Mouse (Mus musculus): Measurements from ENCODE around the gene Trub2. TPM values are rescaled to one million over a fixed set of nuclear protein-coding genes. Genes with fewer than 3 reads are reported as not detected.

Gene Trub2
- polyA plus RNA-seq, 1 experiment from 2014 or later, result 20.4 TPM

- no peak overlapping the region for H3K27ac ChIP-seq (replicated peaks; ENCODE audit: low read depth, low read length)
- H3K36me3 ChIP-seq (ENCODE audit: control insufficient read depth, insufficient read depth, low read length), result peaks cover 43% of the 10 kb centered on the region
- H3K4me2 ChIP-seq (ENCODE audit: low read depth, low read length), result no peak overlapping the region
- no peaks in the 10 kb centered on the region for H3K4me1 ChIP-seq (ENCODE audit: control insufficient read depth, insufficient read depth, low read length)
- WGBS, result 92% methylated on average over 6 of the region's 6 CpGs
- H3K4me3 ChIP-seq (ENCODE audit: low read depth, low read length), result no peak overlapping the region
- no peak for DNase-seq (ENCODE audit: low spot score)
- H3K27me3 ChIP-seq (replicated peaks; ENCODE audit: control insufficient read depth, insufficient read depth, low read length), result peaks cover 6% of the 10 kb centered on the region
- H3K9ac ChIP-seq (ENCODE audit: low read depth, low read length), result no peak overlapping the region
- no peaks in the 10 kb centered on the region for H3K9me3 ChIP-seq (ENCODE audit: control insufficient read depth, low read length)
- no peak for ATAC-seq (ENCODE audit: low read depth)
Observed at GRCm38 (mm10) chr2:29741207-29741606, 47.1 kb downstream of the Trub2 start.

- Histone ChIP-seq H3K4me3 (ENCODE audit: low read depth, low read length) (no peak overlapping the region), H3K9me3 (ENCODE audit: control insufficient read depth, low read length) (no peaks in the 10 kb centered on the region), H3K9ac (ENCODE audit: low read depth, low read length) (no peak overlapping the region), H3K27ac (replicated peaks; ENCODE audit: low read depth, low read length) (no peak overlapping the region), H3K4me1 (ENCODE audit: control insufficient read depth, insufficient read depth, low read length) (no peaks in the 10 kb centered on the region), H3K27me3 (replicated peaks; ENCODE audit: control insufficient read depth, insufficient read depth, low read length) (no peaks in the 10 kb centered on the region), H3K4me2 (ENCODE audit: low read depth, low read length) (no peak overlapping the region), H3K36me3 (ENCODE audit: control insufficient read depth, insufficient read depth, low read length) (peaks cover 58% of the 10 kb centered on the region)
- 64% methylated on average over 5 of the region's 5 CpGs for WGBS
- ATAC-seq (ENCODE audit: low read depth) (no peak), DNase-seq (ENCODE audit: low spot score) (no peak)
Observed at GRCm38 (mm10) chr2:29739368-29739767, 48.9 kb downstream of the Trub2 start.

- no peak for ATAC-seq (ENCODE audit: low read depth)
- H3K9me3 ChIP-seq (ENCODE audit: control insufficient read depth, low read length), result no peaks in the 10 kb centered on the region
- no peak overlapping the region for H3K4me3 ChIP-seq (ENCODE audit: low read depth, low read length)
- no peak overlapping the region for H3K9ac ChIP-seq (ENCODE audit: low read depth, low read length)
- 53% methylated on average over 4 of the region's 4 CpGs for WGBS
- H3K36me3 ChIP-seq (ENCODE audit: control insufficient read depth, insufficient read depth, low read length), result peaks cover 63% of the 10 kb centered on the region
- no peak overlapping the region for H3K4me2 ChIP-seq (ENCODE audit: low read depth, low read length)
- DNase-seq (ENCODE audit: low spot score), result no peak
- no peak overlapping the region for H3K27ac ChIP-seq (replicated peaks; ENCODE audit: low read depth, low read length)
- no peaks in the 10 kb centered on the region for H3K27me3 ChIP-seq (replicated peaks; ENCODE audit: control insufficient read depth, insufficient read depth, low read length)
- no peaks in the 10 kb centered on the region for H3K4me1 ChIP-seq (ENCODE audit: control insufficient read depth, insufficient read depth, low read length)
Observed at GRCm38 (mm10) chr2:29738799-29739198, 49.5 kb downstream of the Trub2 start.

- no peak for DNase-seq (ENCODE audit: low spot score)
- Histone ChIP-seq H3K36me3 (ENCODE audit: control insufficient read depth, insufficient read depth, low read length) (peaks cover 77% of the 10 kb centered on the region), H3K4me1 (ENCODE audit: control insufficient read depth, insufficient read depth, low read length) (no peaks in the 10 kb centered on the region), H3K9me3 (ENCODE audit: control insufficient read depth, low read length) (no peaks in the 10 kb centered on the region), H3K27me3 (replicated peaks; ENCODE audit: control insufficient read depth, insufficient read depth, low read length) (no peaks in the 10 kb centered on the region), H3K9ac (ENCODE audit: low read depth, low read length) (no peak overlapping the region), H3K4me3 (ENCODE audit: low read depth, low read length) (no peak overlapping the region), H3K27ac (replicated peaks; ENCODE audit: low read depth, low read length) (no peak overlapping the region), H3K4me2 (ENCODE audit: low read depth, low read length) (no peak overlapping the region)
- 89% methylated on average over 12 of the region's 12 CpGs for WGBS
- ATAC-seq (ENCODE audit: low read depth), result no peak
Observed at GRCm38 (mm10) chr2:29737209-29737925, 50.9 kb downstream of the Trub2 start.

- DNase-seq (ENCODE audit: low spot score) (peak; percentile 55), ATAC-seq (ENCODE audit: low read depth) (no peak)
- H3K4me3 ChIP-seq (ENCODE audit: low read depth, low read length), result no peak overlapping the region
- no peak overlapping the region for H3K4me2 ChIP-seq (ENCODE audit: low read depth, low read length)
- H3K9ac ChIP-seq (ENCODE audit: low read depth, low read length), result no peak overlapping the region
- no peak overlapping the region for H3K27ac ChIP-seq (replicated peaks; ENCODE audit: low read depth, low read length)
- 81% methylated on average over 12 of the region's 12 CpGs for WGBS
- H3K36me3 ChIP-seq (ENCODE audit: control insufficient read depth, insufficient read depth, low read length), result peaks cover 84% of the 10 kb centered on the region
- H3K4me1 ChIP-seq (ENCODE audit: control insufficient read depth, insufficient read depth, low read length), result no peaks in the 10 kb centered on the region
- no peaks in the 10 kb centered on the region for H3K9me3 ChIP-seq (ENCODE audit: control insufficient read depth, low read length)
- no peaks in the 10 kb centered on the region for H3K27me3 ChIP-seq (replicated peaks; ENCODE audit: control insufficient read depth, insufficient read depth, low read length)
Observed at GRCm38 (mm10) chr2:29735708-29736107, 52.6 kb downstream of the Trub2 start.

- WGBS, result 89% methylated on average over 5 of the region's 5 CpGs
- Histone ChIP-seq H3K27me3 (replicated peaks; ENCODE audit: control insufficient read depth, insufficient read depth, low read length) (no peaks in the 10 kb centered on the region), H3K9ac (ENCODE audit: low read depth, low read length) (no peak overlapping the region), H3K36me3 (ENCODE audit: control insufficient read depth, insufficient read depth, low read length) (peaks cover 85% of the 10 kb centered on the region), H3K27ac (replicated peaks; ENCODE audit: low read depth, low read length) (no peak overlapping the region), H3K9me3 (ENCODE audit: control insufficient read depth, low read length) (no peaks in the 10 kb centered on the region), H3K4me1 (ENCODE audit: control insufficient read depth, insufficient read depth, low read length) (no peaks in the 10 kb centered on the region), H3K4me2 (ENCODE audit: low read depth, low read length) (no peak overlapping the region), H3K4me3 (ENCODE audit: low read depth, low read length) (no peak overlapping the region)
- DNase-seq (ENCODE audit: low spot score), result no peak
- no peak for ATAC-seq (ENCODE audit: low read depth)
Observed at GRCm38 (mm10) chr2:29733348-29733747, 55.0 kb downstream of the Trub2 start.

- H3K4me2 ChIP-seq (ENCODE audit: low read depth, low read length), result no peak overlapping the region
- H3K27me3 ChIP-seq (replicated peaks; ENCODE audit: control insufficient read depth, insufficient read depth, low read length), result no peaks in the 10 kb centered on the region
- H3K9ac ChIP-seq (ENCODE audit: low read depth, low read length), result no peak overlapping the region
- no peaks in the 10 kb centered on the region for H3K9me3 ChIP-seq (ENCODE audit: control insufficient read depth, low read length)
- H3K4me3 ChIP-seq (ENCODE audit: low read depth, low read length), result no peak overlapping the region
- H3K4me1 ChIP-seq (ENCODE audit: control insufficient read depth, insufficient read depth, low read length), result no peaks in the 10 kb centered on the region
- WGBS, result 91% methylated on average over 10 of the region's 10 CpGs
- ATAC-seq (ENCODE audit: low read depth) (no peak), DNase-seq (ENCODE audit: low spot score) (no peak)
- H3K27ac ChIP-seq (replicated peaks; ENCODE audit: low read depth, low read length), result no peak overlapping the region
- peaks cover 85% of the 10 kb centered on the region for H3K36me3 ChIP-seq (ENCODE audit: control insufficient read depth, insufficient read depth, low read length)
Observed at GRCm38 (mm10) chr2:29732559-29732958, 55.7 kb downstream of the Trub2 start.

- Histone ChIP-seq H3K4me2 (ENCODE audit: low read depth, low read length) (no peak overlapping the region), H3K9me3 (ENCODE audit: control insufficient read depth, low read length) (no peaks in the 10 kb centered on the region), H3K9ac (ENCODE audit: low read depth, low read length) (no peak overlapping the region), H3K4me1 (ENCODE audit: control insufficient read depth, insufficient read depth, low read length) (no peaks in the 10 kb centered on the region), H3K4me3 (ENCODE audit: low read depth, low read length) (no peak overlapping the region), H3K27ac (replicated peaks; ENCODE audit: low read depth, low read length) (no peak overlapping the region), H3K36me3 (ENCODE audit: control insufficient read depth, insufficient read depth, low read length) (peaks cover 85% of the 10 kb centered on the region), H3K27me3 (replicated peaks; ENCODE audit: control insufficient read depth, insufficient read depth, low read length) (no peaks in the 10 kb centered on the region)
- peak; percentile 58; the same call in 1 of the 2 replicates for ATAC-seq (ENCODE audit: low read depth)
- no peak for DNase-seq (ENCODE audit: low spot score)
- WGBS, result 64% methylated on average over 3 of the region's 3 CpGs
Observed at GRCm38 (mm10) chr2:29731545-29731944, 56.8 kb downstream of the Trub2 start.

- H3K4me3 ChIP-seq (ENCODE audit: low read depth, low read length), result no peak overlapping the region
- peaks cover 88% of the 10 kb centered on the region for H3K36me3 ChIP-seq (ENCODE audit: control insufficient read depth, insufficient read depth, low read length)
- ATAC-seq (ENCODE audit: low read depth), result no peak
- H3K9ac ChIP-seq (ENCODE audit: low read depth, low read length), result no peak overlapping the region
- H3K27ac ChIP-seq (replicated peaks; ENCODE audit: low read depth, low read length), result no peak overlapping the region
- no peaks in the 10 kb centered on the region for H3K4me1 ChIP-seq (ENCODE audit: control insufficient read depth, insufficient read depth, low read length)
- H3K27me3 ChIP-seq (replicated peaks; ENCODE audit: control insufficient read depth, insufficient read depth, low read length), result no peaks in the 10 kb centered on the region
- H3K9me3 ChIP-seq (ENCODE audit: control insufficient read depth, low read length), result no peaks in the 10 kb centered on the region
- 63% methylated on average over 2 of the region's 2 CpGs for WGBS
- DNase-seq (ENCODE audit: low spot score), result no peak
- H3K4me2 ChIP-seq (ENCODE audit: low read depth, low read length), result no peak overlapping the region
Observed at GRCm38 (mm10) chr2:29729500-29729899, 58.8 kb downstream of the Trub2 start.

All from embryonic facial prominence, embryonic 14.5 days (tissue).